In genomic region chr5:43361026-43361425, GRCm38 (mm10) we compare ENCODE assay signal across 16 mouse cellular contexts.
"Had no signal": no experiment of that assay in that cellular context is flagged by ENCODE, and none has a peak within 500 bp of the region (broad histone marks: within the 10 kb centered on the region; RNA-seq: fewer than 3 reads in every experiment).

No protein-coding gene starts in this region.

- H3K27ac ChIP-seq: embryonic facial prominence, embryonic 10.5 days; embryonic facial prominence, embryonic 12.5 days; embryonic facial prominence, embryonic 13.5 days; embryonic facial prominence, embryonic 15.5 days; forebrain, embryonic 10.5 days; forebrain, embryonic 12.5 days; forebrain, embryonic 13.5 days; forebrain, embryonic 15.5 days; gastrocnemius, adult 2 months; heart, adult 2 months had no signal

- H3K9ac ChIP-seq: embryonic facial prominence, embryonic 12.5 days; embryonic facial prominence, embryonic 13.5 days; embryonic facial prominence, embryonic 15.5 days; forebrain, embryonic 12.5 days; forebrain, embryonic 13.5 days; forebrain, embryonic 15.5 days; forebrain, postnatal 0 days had no signal

- ATAC-seq: forebrain, embryonic 13.5 days; forebrain, embryonic 14.5 days; forebrain, embryonic 15.5 days; forebrain, postnatal 0 days had no signal

- H3K4me1 ChIP-seq: embryonic facial prominence, embryonic 10.5 days; embryonic facial prominence, embryonic 12.5 days; embryonic facial prominence, embryonic 13.5 days; embryonic facial prominence, embryonic 15.5 days; forebrain, embryonic 12.5 days; forebrain, embryonic 15.5 days had no signal

- H3K4me2 ChIP-seq: embryonic facial prominence, embryonic 12.5 days; embryonic facial prominence, embryonic 13.5 days; embryonic facial prominence, embryonic 15.5 days; forebrain, embryonic 12.5 days; forebrain, embryonic 13.5 days; forebrain, embryonic 15.5 days had no signal

- DNase-seq: cerebellum, adult 8-10 months; gastrocnemius, postnatal 25 days; gastrocnemius, postnatal 36 days; heart, adult 2 months had no signal

- H3K27me3 ChIP-seq: embryonic facial prominence, embryonic 12.5 days; embryonic facial prominence, embryonic 13.5 days; embryonic facial prominence, embryonic 15.5 days; forebrain, embryonic 12.5 days; forebrain, embryonic 13.5 days; forebrain, embryonic 15.5 days had no signal

- H3K4me3 ChIP-seq: embryonic facial prominence, embryonic 10.5 days; embryonic facial prominence, embryonic 12.5 days; embryonic facial prominence, embryonic 13.5 days; embryonic facial prominence, embryonic 15.5 days; erythroblast, embryonic 14.5 days; forebrain, embryonic 10.5 days; forebrain, embryonic 12.5 days; forebrain, embryonic 13.5 days; forebrain, embryonic 15.5 days; gastrocnemius, adult 2 months; heart, adult 2 months had no signal

- H3K9me3 ChIP-seq: embryonic facial prominence, embryonic 10.5 days; embryonic facial prominence, embryonic 12.5 days; embryonic facial prominence, embryonic 13.5 days; embryonic facial prominence, embryonic 15.5 days; forebrain, embryonic 10.5 days; forebrain, embryonic 12.5 days; forebrain, embryonic 13.5 days; forebrain, embryonic 15.5 days had no signal

- H3K36me3 ChIP-seq: embryonic facial prominence, embryonic 10.5 days; embryonic facial prominence, embryonic 12.5 days; embryonic facial prominence, embryonic 13.5 days; embryonic facial prominence, embryonic 15.5 days; forebrain, embryonic 10.5 days; forebrain, embryonic 12.5 days; forebrain, embryonic 15.5 days had no signal
